Mouse (Mus musculus): Measurements from ENCODE around the gene Wbp4.

GRCm38 (mm10) chr14:79516751-79517150 is 35.4 kb upstream of the Wbp4 start:
- TF ChIP-seq CTCF (IDR thresholded peaks at IDR 0.05) (no peak), POLR2A (IDR thresholded peaks at IDR 0.05; ENCODE audit: insufficient read depth, low read depth, low read length) (no peak)

Measured in heart, adult 2 months (tissue).